Mouse (Mus musculus): ENCODE data around the gene Crybg1. TPM values are rescaled to one million over a fixed set of nuclear protein-coding genes. Genes with fewer than 3 reads are reported as not detected.

The Crybg1 gene
- polyA plus RNA-seq, 1 experiment from 2014 or later = 2.9 TPM

GRCm38 (mm10) chr10:44026105-44026504 lies 122.5 kb downstream of the Crybg1 start:
- H3K9me3 ChIP-seq (replicated peaks) = no peaks in the 10 kb centered on the region
- no peaks in the 10 kb centered on the region for H3K27me3 ChIP-seq
- no peak overlapping the region for H3K4me2 ChIP-seq
- 0 out of 2 replicates have a peak, but pooled peaks cover 4% of the 10 kb centered on the region for H3K4me1 ChIP-seq
- no peaks in the 10 kb centered on the region for H3K36me3 ChIP-seq
- H3K4me3 ChIP-seq (replicated peaks) = no peak overlapping the region
- H3K9ac ChIP-seq = no peak overlapping the region
- WGBS = 96% methylated on average over 1 of the region's 1 CpGs
- no peak for ATAC-seq (replicated peaks; ENCODE audit: low FRiP score)
- no peak overlapping the region for H3K27ac ChIP-seq

DNA sequence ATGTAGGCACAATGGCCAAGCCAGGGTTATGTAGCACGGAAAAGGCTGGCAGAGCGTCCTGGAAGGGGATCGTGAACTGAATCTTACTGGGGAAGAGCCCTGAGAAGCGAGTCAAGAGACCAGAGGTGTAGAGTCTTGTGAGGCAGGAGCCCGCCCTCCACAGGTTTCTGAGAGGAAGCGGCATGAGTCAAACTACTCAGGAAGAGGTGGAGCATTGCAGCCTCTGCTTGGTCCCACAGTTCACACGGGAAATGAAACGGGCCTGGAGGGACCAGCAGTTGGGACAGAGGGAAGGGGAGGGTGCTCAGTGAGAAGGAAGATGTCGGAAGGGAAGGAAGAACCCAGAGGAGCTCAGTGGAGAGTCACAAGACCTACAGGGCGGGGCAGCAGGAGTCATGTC lies 123.9 kb downstream of the Crybg1 start:
- ATAC-seq (replicated peaks; ENCODE audit: low FRiP score) = no peak
- H3K4me1 ChIP-seq = 0 out of 2 replicates have a peak, but pooled peaks cover 4% of the 10 kb centered on the region
- no peaks in the 10 kb centered on the region for H3K36me3 ChIP-seq
- no peak overlapping the region for H3K27ac ChIP-seq
- no peak overlapping the region for H3K9ac ChIP-seq
- no peaks in the 10 kb centered on the region for H3K9me3 ChIP-seq (replicated peaks)
- no peaks in the 10 kb centered on the region for H3K27me3 ChIP-seq
- no peak overlapping the region for H3K4me3 ChIP-seq (replicated peaks)
- no peak overlapping the region for H3K4me2 ChIP-seq
- WGBS = 60% methylated on average over 10 of the region's 10 CpGs

DNA sequence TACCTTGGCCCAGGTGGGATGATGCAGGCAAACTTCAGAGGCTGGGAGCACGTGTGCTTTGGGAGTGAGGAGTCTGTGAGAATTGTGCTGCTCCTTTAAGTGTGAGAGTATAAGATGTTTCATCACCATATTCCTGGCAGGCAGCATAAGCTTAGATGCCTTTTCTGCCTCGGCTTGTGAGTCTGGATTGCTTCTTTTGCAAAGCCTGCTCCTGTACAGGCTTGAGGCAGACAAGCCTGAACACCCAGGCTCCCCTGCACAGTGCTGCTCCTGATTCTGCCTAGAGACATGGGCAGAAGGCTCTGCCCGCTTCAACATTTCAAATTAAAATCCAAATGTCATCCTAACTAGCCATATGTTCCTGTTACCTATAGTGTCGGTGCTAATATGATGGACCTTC lies 128.5 kb downstream of the Crybg1 start:
- Histone ChIP-seq H3K4me3 (replicated peaks) (no peak overlapping the region), H3K9ac (no peak overlapping the region), H3K27me3 (no peaks in the 10 kb centered on the region; the same call in 1 of the 2 replicates), H3K4me1 (peaks cover 7% of the 10 kb centered on the region; the same call in 1 of the 2 replicates), H3K4me2 (no peak overlapping the region), H3K9me3 (replicated peaks) (no peaks in the 10 kb centered on the region), H3K36me3 (no peaks in the 10 kb centered on the region), H3K27ac (no peak overlapping the region)
- no peak for ATAC-seq (replicated peaks; ENCODE audit: low FRiP score)
- 76% methylated on average over 4 of the region's 4 CpGs for WGBS

DNA sequence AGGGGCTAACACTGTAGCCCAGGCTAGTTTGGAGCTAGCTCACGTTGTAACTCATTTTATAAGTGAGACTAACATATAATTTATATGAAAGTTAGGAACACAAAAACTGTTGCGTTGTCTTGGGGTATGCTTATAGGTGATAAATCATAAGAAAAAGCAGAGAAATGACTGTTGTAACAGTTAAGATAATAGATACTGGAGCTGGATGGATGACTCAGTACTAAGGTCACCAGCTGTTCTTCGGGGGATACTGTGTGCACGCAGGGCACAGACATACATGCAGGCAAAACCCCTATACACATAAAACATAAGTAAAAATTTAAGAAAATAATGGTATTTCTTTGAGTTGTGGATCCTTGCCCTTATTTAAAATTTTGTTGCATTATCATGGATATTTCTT lies 130.1 kb downstream of the Crybg1 start:
- 76% methylated on average over 4 of the region's 4 CpGs for WGBS
- Histone ChIP-seq H3K27ac (no peak overlapping the region), H3K9me3 (replicated peaks) (no peaks in the 10 kb centered on the region), H3K4me2 (no peak overlapping the region), H3K9ac (no peak overlapping the region), H3K27me3 (no peaks in the 10 kb centered on the region; the same call in 1 of the 2 replicates), H3K4me3 (replicated peaks) (no peak overlapping the region), H3K4me1 (peaks cover 7% of the 10 kb centered on the region; the same call in 1 of the 2 replicates), H3K36me3 (no peaks in the 10 kb centered on the region)
- ATAC-seq (replicated peaks; ENCODE audit: low FRiP score) = no peak

- Histone ChIP-seq H3K4me1 (peaks cover 11% of the 10 kb centered on the region; the same call in 1 of the 2 replicates), H3K9ac (no peak overlapping the region), H3K36me3 (no peaks in the 10 kb centered on the region), H3K4me2 (no peak overlapping the region), H3K4me3 (replicated peaks) (no peak overlapping the region), H3K27me3 (no peaks in the 10 kb centered on the region; the same call in 1 of the 2 replicates), H3K9me3 (replicated peaks) (no peaks in the 10 kb centered on the region), H3K27ac (no peak overlapping the region)
- WGBS = 65% methylated on average over 2 of the region's 2 CpGs
- no peak for ATAC-seq (replicated peaks; ENCODE audit: low FRiP score)
These were observed 133.0 kb downstream of the Crybg1 start for GRCm38 (mm10) chr10:44015631-44016030.

DNA sequence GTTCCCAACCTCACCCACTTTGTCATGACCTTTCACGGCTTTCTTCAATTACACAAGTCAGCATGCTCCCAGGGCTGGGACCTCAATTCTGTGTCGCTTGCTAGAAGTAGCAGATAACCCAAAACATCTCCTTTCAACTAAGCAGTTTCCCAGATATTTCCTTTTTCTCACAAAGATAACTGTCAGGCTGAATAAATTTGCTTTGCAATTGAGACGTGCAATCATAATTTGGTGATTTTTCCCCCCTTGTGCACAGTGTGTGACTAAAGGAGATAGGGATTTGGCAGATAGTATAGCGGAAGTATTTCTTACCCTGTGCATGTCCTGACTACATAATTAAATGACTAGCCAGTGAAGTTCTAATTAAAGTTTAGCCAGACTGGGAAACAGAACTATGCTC lies 134.8 kb downstream of the Crybg1 start:
- Histone ChIP-seq H3K4me3 (replicated peaks) (no peak overlapping the region), H3K4me2 (no peak overlapping the region), H3K36me3 (no peaks in the 10 kb centered on the region), H3K9me3 (replicated peaks) (no peaks in the 10 kb centered on the region), H3K27ac (no peak overlapping the region), H3K9ac (no peak overlapping the region), H3K27me3 (no peaks in the 10 kb centered on the region; the same call in none of the 2 replicates), H3K4me1 (peaks cover 11% of the 10 kb centered on the region; the same call in 1 of the 2 replicates)
- ATAC-seq (replicated peaks; ENCODE audit: low FRiP score) = no peak
- 62% methylated on average over 4 of the region's 4 CpGs for WGBS

DNA sequence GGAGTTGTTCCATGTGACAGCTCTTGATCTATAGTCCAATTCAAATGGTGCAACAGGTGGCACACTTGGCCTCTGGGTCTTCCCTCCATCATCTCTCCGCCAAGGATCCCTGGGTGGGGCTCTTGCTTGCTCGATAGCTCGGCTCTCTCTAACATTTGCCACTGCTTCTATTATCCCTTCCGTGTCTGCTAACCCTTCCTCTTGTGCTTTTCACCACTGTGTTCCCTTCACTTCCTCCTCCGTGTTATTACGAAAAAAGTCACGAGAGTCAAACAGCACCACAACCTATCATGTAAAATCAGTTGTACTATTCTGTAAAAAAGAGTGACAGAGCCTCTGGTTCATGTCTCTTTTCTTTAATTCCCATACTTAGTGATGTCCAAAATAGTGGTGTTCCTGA lies 137.2 kb downstream of the Crybg1 start:
- Histone ChIP-seq H3K4me3 (replicated peaks) (no peak overlapping the region), H3K27ac (no peak overlapping the region), H3K9me3 (replicated peaks) (no peaks in the 10 kb centered on the region), H3K4me2 (no peak overlapping the region), H3K36me3 (no peaks in the 10 kb centered on the region), H3K4me1 (peaks cover 14% of the 10 kb centered on the region; the same call in 1 of the 2 replicates), H3K9ac (no peak overlapping the region), H3K27me3 (peaks cover 16% of the 10 kb centered on the region)
- ATAC-seq (replicated peaks; ENCODE audit: low FRiP score) = no peak
- 71% methylated on average over 7 of the region's 7 CpGs for WGBS

DNA sequence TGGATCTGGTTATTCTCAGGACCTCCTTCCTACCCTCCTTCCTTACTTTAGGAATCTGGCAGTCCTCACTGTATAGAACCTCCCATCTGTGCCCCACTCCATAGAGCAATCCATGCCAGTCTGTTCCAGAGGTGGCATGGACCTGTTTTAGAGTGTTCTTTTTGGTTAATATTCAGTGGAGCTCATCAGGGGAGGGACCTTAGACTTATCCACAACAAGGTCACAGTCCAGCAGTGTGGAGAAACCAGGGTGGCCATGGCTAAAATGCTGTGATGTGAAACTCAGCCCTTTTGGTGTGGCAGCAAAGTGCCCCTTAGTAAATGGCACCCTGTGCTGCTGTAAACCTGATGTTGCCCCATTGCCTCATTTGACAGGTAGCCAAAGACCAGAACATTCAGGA lies 139.8 kb downstream of the Crybg1 start:
- H3K4me3 ChIP-seq (replicated peaks) = no peak overlapping the region
- no peaks in the 10 kb centered on the region for H3K36me3 ChIP-seq
- no peak overlapping the region for H3K27ac ChIP-seq
- H3K9me3 ChIP-seq (replicated peaks) = no peaks in the 10 kb centered on the region
- H3K27me3 ChIP-seq = peaks cover 42% of the 10 kb centered on the region
- no peak for ATAC-seq (replicated peaks; ENCODE audit: low FRiP score)
- no peak overlapping the region for H3K9ac ChIP-seq
- no peak overlapping the region for H3K4me2 ChIP-seq
- peaks cover 32% of the 10 kb centered on the region for H3K4me1 ChIP-seq

DNA sequence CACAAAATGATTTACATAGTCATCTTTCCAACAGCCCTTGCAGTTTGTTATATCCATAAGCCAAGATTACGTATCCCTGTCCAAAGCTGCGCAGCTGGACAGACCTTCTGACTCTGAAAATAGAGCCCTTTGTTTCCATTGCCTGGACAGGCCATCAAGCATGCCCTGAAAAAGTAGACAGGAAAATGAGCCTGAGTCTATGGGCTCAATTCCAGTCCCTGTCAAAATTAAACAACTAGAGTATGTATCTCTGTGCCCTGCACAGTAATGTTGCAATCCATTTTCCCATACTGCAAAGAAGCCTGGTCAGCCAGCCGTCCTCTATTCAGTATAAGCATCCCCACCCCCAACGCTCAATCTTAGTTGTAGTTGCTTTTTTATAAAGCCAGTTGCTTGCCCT lies 141.8 kb downstream of the Crybg1 start:
- WGBS = 73% methylated on average over 4 of the region's 4 CpGs

GRCm38 (mm10) chr10:44005677-44006641 lies 142.7 kb downstream of the Crybg1 start:
- H3K4me3 ChIP-seq (replicated peaks) = peak overlapping the region; percentile 45
- peak overlapping the region; percentile 82 for H3K4me2 ChIP-seq
- ATAC-seq (replicated peaks; ENCODE audit: low FRiP score) = peak; percentile 61
- H3K36me3 ChIP-seq = no peaks in the 10 kb centered on the region
- under 1% methylated on average over 40 of the region's 40 CpGs for WGBS
- peak overlapping the region; percentile 41; the same call in 1 of the 2 replicates for H3K9ac ChIP-seq
- H3K9me3 ChIP-seq (replicated peaks) = no peaks in the 10 kb centered on the region
- H3K27ac ChIP-seq = peak overlapping the region; percentile 71
- H3K4me1 ChIP-seq = peaks cover 43% of the 10 kb centered on the region
- peaks cover 70% of the 10 kb centered on the region for H3K27me3 ChIP-seq

More for the DNA sequence above, 141.8 kb downstream of the Crybg1 start:
- Histone ChIP-seq H3K9me3 (replicated peaks) (no peaks in the 10 kb centered on the region), H3K4me3 (replicated peaks) (no peak overlapping the region), H3K4me1 (peaks cover 43% of the 10 kb centered on the region), H3K27me3 (peaks cover 62% of the 10 kb centered on the region), H3K36me3 (no peaks in the 10 kb centered on the region), H3K27ac (no peak overlapping the region), H3K4me2 (peak overlapping the region; percentile 82), H3K9ac (no peak overlapping the region)
- no peak for ATAC-seq (replicated peaks; ENCODE audit: low FRiP score)

DNA sequence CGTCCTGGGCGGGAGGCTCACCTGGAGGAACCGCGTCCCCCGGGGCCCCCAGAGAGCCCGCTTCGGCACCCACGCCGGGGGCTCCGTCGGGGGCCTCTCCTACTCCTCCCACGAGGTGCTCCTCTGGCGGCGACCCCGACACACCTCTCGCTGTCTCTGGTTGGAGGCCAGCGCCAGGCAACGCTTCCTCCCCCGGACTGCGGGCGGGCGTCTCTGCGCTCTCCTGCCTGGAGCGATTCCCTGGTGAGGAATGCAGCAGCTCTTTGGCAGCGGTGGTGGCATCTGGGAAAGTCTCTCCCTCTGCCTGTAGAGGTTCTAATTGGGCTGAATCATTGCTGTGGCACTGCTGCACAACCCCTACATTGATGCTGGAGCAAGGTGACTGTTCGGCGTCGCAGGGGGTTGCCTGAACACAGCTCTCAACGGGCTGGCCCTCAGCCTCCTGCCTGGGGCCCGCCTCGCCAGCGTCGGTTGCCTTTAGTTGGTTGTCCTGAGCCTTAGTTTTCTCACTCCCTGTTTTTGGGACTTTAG lies 144.4 kb downstream of the Crybg1 start:
- Histone ChIP-seq H3K27me3 (peaks cover 75% of the 10 kb centered on the region), H3K36me3 (no peaks in the 10 kb centered on the region), H3K4me3 (replicated peaks) (peak overlapping the region; percentile 65), H3K9me3 (replicated peaks) (no peaks in the 10 kb centered on the region), H3K4me1 (peaks cover 45% of the 10 kb centered on the region), H3K9ac (0 out of 2 replicates have a peak overlapping the region, but pooled peaks have one; percentile 51), H3K4me2 (peak overlapping the region; percentile 82), H3K27ac (no peak overlapping the region)
- 2% methylated on average over 33 of the region's 33 CpGs for WGBS
- ATAC-seq (replicated peaks; ENCODE audit: low FRiP score) = 0 out of 2 replicates have a peak, but pooled peaks have one; percentile 24

DNA sequence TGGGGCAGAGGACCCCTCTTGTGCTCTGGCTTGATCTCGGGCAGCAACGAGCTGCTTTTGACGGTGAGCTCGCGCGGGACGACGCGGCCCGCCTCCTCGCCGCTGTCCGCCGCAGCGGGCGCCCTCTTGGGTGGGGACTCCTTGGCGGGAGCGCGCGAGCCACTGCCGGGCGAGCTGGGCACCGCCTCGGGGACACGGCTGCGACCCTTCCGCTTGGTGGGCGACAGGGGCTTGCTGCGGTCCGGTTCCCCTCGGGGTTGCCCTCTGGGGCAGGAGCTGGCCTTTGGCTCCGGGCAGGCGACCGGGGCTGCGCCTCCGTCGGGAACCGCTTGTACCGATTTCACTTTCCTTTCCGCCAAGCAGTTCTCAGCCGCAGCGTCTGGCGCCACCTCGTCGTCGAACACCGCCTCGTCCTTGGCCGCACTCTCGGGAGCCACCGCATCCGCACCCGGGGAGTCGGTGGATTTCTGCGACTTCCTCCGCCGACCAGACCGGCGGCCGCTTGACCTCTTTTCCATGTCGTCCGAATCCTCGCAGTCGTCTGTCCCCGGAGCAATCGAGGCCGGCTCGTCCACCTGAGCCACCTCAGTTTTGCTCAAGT lies 145.0 kb downstream of the Crybg1 start:
- H3K4me3 ChIP-seq (replicated peaks) = peak overlapping the region; percentile 65
- H3K4me2 ChIP-seq = peak overlapping the region; percentile 82
- peak overlapping the region; percentile 51; the same call in 1 of the 2 replicates for H3K9ac ChIP-seq
- WGBS = under 1% methylated on average over 68 of the region's 68 CpGs
- H3K27ac ChIP-seq = no peak overlapping the region
- peak; percentile 38 for ATAC-seq (replicated peaks; ENCODE audit: low FRiP score)
- peaks cover 79% of the 10 kb centered on the region for H3K27me3 ChIP-seq
- peaks cover 45% of the 10 kb centered on the region for H3K4me1 ChIP-seq
- H3K9me3 ChIP-seq (replicated peaks) = no peaks in the 10 kb centered on the region
- H3K36me3 ChIP-seq = no peaks in the 10 kb centered on the region
